Mouse (Mus musculus) spleen, postnatal 0 days (tissue): Measurements from ENCODE around the gene Nudt2. TPM values are rescaled to one million over a fixed set of nuclear protein-coding genes. Genes with fewer than 3 reads are reported as not detected.

Source experiments
- polyA plus RNA-seq: library from polyadenylated mRNA; unstranded; fragments of >200 nt; fragmentation: Nextera tagmentation; extraction: Ambion mirVana; gene quantifications from 2 replicates; pipeline ENCODE4 v1.2.1, GENCODE M21; 2015

Nudt2 gene
- polyA plus RNA-seq, result 19.3 and 21.3 TPM in 2 replicates

DNA sequence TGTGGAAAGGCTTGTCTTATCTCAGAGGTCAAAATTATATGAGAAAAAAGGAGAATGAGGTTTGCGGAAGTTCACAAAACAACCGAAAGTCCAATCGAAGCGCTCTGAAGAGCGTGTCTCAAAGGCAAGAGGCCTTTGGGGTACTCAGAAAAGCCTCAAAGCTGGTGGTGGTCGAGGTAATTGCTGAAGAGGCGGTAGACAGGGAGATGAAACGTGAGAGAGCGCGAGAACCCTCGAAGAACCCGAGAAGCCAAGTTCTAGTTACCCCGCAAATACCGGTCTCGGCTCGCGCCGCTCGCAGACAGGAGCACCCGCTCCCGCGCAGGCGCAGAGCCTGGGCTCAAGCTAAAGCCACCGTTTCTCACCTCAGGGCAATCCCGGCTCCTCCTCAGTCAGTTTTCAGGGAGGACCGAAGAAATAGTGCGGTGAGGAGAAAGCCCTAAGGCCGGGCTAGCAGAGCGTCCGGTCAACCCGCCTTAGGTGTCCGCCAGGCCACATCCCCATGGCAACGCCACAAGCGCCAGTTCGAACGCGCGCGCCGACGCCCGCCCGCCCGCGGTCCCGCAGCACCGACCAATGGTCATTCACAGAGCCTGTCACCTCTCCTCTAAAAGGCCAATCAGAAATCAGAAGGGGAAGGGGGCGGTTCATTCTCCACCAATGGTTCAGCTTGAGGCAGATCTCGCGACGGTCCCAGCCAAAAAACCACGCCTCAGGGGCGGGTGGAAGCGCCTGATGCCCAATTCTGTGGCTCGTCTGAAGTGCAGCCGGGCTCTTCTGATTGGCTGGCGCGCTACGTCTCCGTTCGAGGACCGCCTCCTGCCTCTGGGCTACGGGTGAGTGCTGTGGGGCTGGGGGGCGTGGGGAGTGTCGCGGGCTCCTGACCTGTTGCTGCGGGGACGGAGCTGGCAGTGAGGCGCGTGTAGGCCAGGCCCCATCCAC is at the start of gene Nudt2, which contains the start of gene Kif24:
TSS of gene Nudt2 (plus strand) at position 807 of the 942 bp plus-strand sequence.
TSS of gene Kif24 (minus strand) at position 543 of the 942 bp plus-strand sequence.

DNA sequence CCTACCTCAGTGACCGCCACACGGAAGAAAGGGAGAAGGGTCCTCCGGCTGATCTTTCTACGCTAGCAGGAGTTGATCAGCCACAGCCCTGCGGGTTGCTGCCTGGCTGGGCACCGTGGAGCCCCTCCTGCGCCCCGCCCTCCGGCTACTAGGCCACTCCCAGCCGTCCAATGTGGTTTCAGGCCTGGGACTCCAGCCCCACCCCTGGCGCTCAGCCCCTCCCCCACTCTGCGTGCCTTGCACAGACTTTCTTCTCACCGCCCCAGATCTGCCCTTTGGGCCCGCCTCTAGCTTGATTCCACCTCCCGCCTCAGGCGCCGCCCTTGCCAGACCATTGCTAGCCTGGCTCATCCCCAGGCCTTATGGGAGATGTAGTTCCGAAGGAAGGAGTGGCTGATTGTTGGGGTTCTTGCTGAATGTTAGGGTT is 38.0 kb downstream of the Nudt2 start, which contains the start of gene AI464131:
TSS of gene AI464131 (minus strand) at position 91 of the 427 bp plus-strand sequence.

DNA sequence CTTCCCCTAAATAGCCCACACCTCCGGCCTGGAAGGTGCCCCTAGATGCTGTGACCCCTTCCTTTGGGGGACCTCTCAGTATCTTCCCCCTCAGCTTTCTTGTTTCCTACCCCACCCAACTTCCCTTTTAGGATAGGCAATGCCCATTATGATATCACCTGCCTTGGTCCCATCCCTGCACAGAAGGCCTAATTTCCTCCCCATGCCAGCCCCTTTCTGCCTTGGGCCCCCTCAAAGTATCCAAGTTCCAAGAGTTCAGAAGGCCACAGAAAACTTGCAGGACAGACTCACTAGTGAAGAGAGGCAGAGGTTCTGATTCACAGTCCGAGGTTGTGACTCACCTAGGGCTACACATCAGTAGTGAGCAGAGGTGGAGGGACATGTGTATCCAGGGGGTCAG is 52.3 kb downstream of the Nudt2 start, which contains the start of gene 1110017D15Rik:
TSS of gene 1110017D15Rik (minus strand) at position 101 of the 400 bp plus-strand sequence.

Other genes starting within 250 kb of the Nudt2 start
- gene Ubap2, start 190.0 kb upstream of the Nudt2 start, polyA plus RNA-seq, result 20.5 and 21.3 TPM in 2 replicates
- gene Dcaf12, start 150.3 kb upstream of the Nudt2 start, polyA plus RNA-seq, result 70.6 and 76.1 TPM in 2 replicates
- gene Ubap1, start 116.2 kb upstream of the Nudt2 start, polyA plus RNA-seq, result 30.3 and 33.4 TPM in 2 replicates
- 7.3 and 8.0 TPM in 2 replicates for gene Kif24, start 264 bp upstream of the Nudt2 start, polyA plus RNA-seq
- gene AI464131, start 37.9 kb downstream of the Nudt2 start, polyA plus RNA-seq, result 3.0 and 4.0 TPM in 2 replicates
- gene 1110017D15Rik, start 52.2 kb downstream of the Nudt2 start, polyA plus RNA-seq, result not detected in 2 replicates
- 1.5 and 2.3 TPM in 2 replicates for gene Fam219a, start 104.4 kb downstream of the Nudt2 start, polyA plus RNA-seq
- gene Dnaic1, start 104.6 kb downstream of the Nudt2 start, polyA plus RNA-seq, result 0.33 and 0.38 TPM in 2 replicates
- gene Enho, start 175.2 kb downstream of the Nudt2 start, polyA plus RNA-seq, result 2.7 and 4.0 TPM in 2 replicates
- 0.71 and 1.9 TPM in 2 replicates for gene Cntfr, start 231.9 kb downstream of the Nudt2 start, polyA plus RNA-seq
- 39.2 and 51.4 TPM in 2 replicates for gene Il11ra1, start 234.8 kb downstream of the Nudt2 start, polyA plus RNA-seq
- gene Rpp25l, start 248.4 kb downstream of the Nudt2 start, polyA plus RNA-seq, result 41.9 and 43.9 TPM in 2 replicates